Mouse (Mus musculus) gastrocnemius, adult 2 months (tissue): ENCODE measurements around the gene Gstm5. TPM values are rescaled to one million over a fixed set of nuclear protein-coding genes. Genes with fewer than 3 reads are reported as not detected.

Experiments used
- DNase-seq: peaks from one replicate; pipeline ENCODE4 v3.0.0; 2022
- H3K27ac ChIP-seq: fragments of 200-600 bp; 2 replicates; pipeline ENCODE4 v1.8.1; 2022; ENCODE audit warnings: mild to moderate bottlenecking
- H3K4me3 ChIP-seq: fragments of 200-600 bp; 2 replicates; pipeline ENCODE4 v1.8.1; 2022; ENCODE audit warnings: mild to moderate bottlenecking, moderate library complexity
- CTCF ChIP-seq: fragments of 200-600 bp; IDR thresholded peaks from 2 replicates; pipeline ENCODE4 v1.8.1; 2022; ENCODE audit warnings: antibody characterized with exemption, mild to moderate bottlenecking, moderate library complexity
- intact Hi-C: fragments of 180-260 bp; cut with DNase I; formaldehyde crosslinking; loops from one replicate; pipeline ENCODE4 v1.15.1; 2025
- long read RNA-seq, 2 experiments: library from polyadenylated mRNA; stranded (forward); transcript quantifications; one replicate each; pipeline ENCODE4 v2.0.0; 2021
- total RNA-seq, 2 experiments: library from RNA; stranded (reverse); gene quantifications; 2 replicates each; pipeline ENCODE4 v1.2.3; 2021

Gene Gstm5
- 10 to 100 TPM; 74.7 to 87.2 TPM for total RNA-seq
- long read RNA-seq, experiment 1, transcript Gstm5-201 (8 exons, 945 nt) = major isoform, 58 of 59 reads
- long read RNA-seq, experiment 1, partial matches to known transcripts = 0 of 59 reads
- long read RNA-seq, experiment 1, other reads (novel, unspliced or antisense) = 1 of 59 reads
- long read RNA-seq, experiment 2, transcript Gstm5-201 (8 exons, 945 nt) = major isoform, 65 of 71 reads
- long read RNA-seq, experiment 2, partial matches to known transcripts = 2 of 71 reads
- long read RNA-seq, experiment 2, other reads (novel, unspliced or antisense) = 4 of 71 reads

DNA sequence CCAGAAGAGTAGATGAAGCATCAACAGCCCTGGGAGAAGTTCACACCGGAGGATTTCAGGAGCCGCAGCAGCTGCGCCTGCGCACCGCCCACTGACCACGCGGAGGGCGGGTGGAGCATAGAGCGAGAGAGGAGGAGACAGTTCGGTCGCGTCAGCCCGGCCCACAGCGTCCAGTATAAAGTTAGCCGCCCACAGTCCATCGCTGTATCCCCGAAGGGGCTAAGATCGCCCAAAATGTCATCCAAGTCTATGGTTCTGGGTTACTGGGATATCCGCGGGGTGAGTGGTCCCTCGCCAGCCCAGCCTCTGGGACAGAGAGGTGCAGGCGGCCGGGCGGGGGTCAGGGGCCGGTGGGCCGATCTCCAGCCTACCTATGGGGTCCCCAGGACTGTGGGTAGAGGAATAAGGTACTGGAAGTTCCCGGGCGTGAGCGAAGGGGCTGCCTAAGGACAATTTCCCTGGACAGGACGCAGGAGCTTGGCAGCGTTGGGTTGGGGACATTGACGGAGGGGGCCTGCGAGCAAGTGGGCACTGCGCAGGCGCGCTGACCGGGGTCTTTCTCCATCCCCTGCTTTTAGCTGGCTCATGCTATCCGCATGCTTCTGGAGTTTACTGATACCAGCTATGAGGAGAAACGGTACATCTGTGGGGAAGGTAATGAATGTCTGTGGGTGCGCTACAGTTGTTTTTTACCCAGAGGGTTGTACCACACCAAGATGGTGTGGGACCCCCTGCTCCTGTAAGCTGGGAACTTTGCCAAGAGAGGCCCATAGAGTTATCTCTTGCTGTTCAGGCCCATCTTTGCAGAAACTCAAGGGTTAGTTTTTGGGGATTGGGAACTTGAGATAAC lies at the start of gene Gstm5:
TSS of gene Gstm5 (plus strand) at position 102 of the 850 bp plus-strand sequence.
- DNase-seq = peak; percentile 92
- intact Hi-C loops = no loop called here
- peak within 1 kb of the TSS; percentile 96 for H3K4me3 ChIP-seq
- peak within 1 kb of the TSS; percentile 93 for H3K27ac ChIP-seq
- TF ChIP-seq CTCF = no peak

GRCm38 (mm10) chr3:107846175-107846574 lies 49.4 kb upstream of the Gstm5 start:
- Histone ChIP-seq H3K4me3 (no peak overlapping the region), H3K27ac (no peak overlapping the region)
- TF ChIP-seq CTCF = no peak
- intact Hi-C loops = no loop called here
- no peak for DNase-seq

- no peak for TF ChIP-seq CTCF
- Histone ChIP-seq H3K27ac (no peak overlapping the region), H3K4me3 (no peak overlapping the region)
- intact Hi-C loops = no loop called here
- no peak for DNase-seq
Measured at GRCm38 (mm10) chr3:107846835-107847234, 48.8 kb upstream of the Gstm5 start.

GRCm38 (mm10) chr3:107848126-107848525 lies 47.5 kb upstream of the Gstm5 start:
- TF ChIP-seq CTCF = no peak
- no peak for DNase-seq
- Histone ChIP-seq H3K4me3 (no peak overlapping the region), H3K27ac (0 out of 2 replicates have a peak overlapping the region, but pooled peaks have one; percentile 24)
- intact Hi-C loops = no loop called here

DNA sequence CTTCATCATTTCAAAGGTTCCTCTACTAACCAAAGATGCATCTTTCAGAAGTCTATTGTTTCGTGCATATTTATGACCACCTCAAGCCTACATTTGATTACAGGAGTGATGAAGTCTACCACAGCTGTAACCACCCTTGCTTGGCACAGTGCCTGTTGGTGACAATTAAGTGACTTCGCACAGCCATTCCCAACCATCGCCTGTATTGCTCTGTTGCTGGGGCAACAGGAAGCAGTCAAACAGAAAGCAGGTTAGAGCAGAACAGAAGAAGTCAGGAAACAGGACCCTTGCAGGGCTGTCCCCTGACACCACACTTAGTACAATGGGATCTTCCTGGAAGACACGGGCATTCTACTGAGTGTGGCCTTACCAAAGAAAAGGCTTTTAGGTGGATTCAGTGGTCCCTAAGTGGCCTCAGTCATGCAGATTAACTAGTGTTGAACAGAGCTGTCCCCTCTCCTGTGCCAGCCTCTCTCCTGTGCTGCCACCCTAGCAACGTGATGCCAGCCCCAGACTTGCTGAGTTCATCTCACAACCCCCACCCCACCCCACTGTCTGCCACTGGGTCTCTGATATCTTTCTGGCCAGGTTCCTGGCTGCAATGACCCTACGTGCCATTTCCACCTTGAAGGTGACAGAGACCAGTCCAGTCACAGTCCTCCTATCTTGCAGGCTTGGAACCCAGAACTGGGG lies 46.5 kb upstream of the Gstm5 start:
- Histone ChIP-seq H3K4me3 (no peak overlapping the region), H3K27ac (peak overlapping the region; percentile 72)
- intact Hi-C loops = no loop called here
- peak; percentile 57 for DNase-seq
- no peak for TF ChIP-seq CTCF

DNA sequence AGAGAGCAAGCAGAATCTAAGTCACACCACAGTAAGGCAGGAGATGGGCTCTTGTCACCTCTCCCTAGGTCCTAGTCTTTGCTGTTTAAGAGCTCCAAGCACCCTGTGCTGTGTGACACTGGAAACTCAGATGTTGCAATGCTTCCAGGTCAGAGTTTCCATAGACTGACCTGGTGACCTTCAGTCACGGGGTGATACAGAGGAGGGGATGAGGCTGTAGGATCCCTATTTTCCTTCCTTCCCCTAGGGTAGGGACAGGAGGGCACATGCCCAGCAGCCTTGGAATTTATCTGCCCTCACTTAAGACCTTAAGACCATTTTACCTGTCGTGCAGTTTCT lies 46.0 kb upstream of the Gstm5 start:
- TF ChIP-seq CTCF = no peak
- Histone ChIP-seq H3K4me3 (no peak overlapping the region), H3K27ac (peak overlapping the region; percentile 72)
- intact Hi-C loops = no loop called here
- no peak for DNase-seq

DNA sequence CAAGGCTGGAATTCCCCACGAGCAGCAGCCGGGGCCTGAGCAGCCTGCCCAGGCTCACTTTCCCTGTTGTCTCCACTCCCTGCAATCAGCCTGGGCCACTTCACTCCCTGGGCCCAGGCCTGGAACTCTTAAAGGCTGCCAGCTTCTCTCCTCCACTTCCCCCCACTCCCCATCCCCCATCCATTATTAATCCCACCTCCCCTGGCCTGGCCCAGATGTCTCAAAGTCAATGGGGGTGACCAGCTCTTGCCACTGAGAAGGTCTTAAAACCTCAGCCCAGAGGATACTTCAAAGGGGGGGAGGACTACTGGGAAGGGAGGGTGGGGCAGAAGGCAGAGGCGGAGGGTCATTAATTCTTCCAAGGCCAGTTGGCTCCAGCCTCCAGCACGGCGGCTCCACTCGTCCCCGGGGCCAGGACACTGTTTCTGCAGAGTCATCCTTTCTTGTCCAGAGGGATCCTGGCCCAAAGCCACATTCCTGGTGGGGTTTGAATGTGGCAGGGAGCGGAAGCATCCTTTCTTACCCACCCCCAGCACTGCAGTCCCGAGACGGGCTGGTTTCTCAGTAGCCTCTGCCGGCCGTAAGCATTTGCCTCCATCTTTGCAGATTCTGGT lies 45.1 kb upstream of the Gstm5 start:
- TF ChIP-seq CTCF = no peak
- intact Hi-C loops = no loop called here
- Histone ChIP-seq H3K27ac (peak overlapping the region; percentile 72), H3K4me3 (peak overlapping the region; percentile 36)
- peak; percentile 83 for DNase-seq

DNA sequence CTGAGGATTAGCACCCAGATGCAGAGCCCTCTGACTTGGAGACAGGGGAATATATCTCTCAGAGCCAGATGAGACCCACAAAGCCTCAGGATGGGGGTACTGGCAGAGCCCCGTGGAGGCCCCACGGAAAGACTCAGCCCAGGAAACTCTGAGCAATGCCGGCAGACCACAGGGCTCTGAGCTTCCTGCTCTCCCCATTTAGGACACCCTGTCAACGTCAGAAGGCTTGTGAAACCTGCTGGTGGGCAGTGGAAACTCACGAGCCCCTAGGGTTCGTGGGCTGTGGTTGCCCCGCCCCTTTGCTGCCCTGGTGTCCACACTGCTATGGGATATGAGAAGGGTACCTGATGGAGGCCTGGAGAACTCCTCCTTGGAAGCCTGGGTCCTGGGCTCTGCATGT lies 42.8 kb upstream of the Gstm5 start:
- DNase-seq = peak; percentile 18
- TF ChIP-seq CTCF = no peak
- intact Hi-C loops = no loop called here
- Histone ChIP-seq H3K4me3 (no peak overlapping the region), H3K27ac (no peak overlapping the region)

DNA sequence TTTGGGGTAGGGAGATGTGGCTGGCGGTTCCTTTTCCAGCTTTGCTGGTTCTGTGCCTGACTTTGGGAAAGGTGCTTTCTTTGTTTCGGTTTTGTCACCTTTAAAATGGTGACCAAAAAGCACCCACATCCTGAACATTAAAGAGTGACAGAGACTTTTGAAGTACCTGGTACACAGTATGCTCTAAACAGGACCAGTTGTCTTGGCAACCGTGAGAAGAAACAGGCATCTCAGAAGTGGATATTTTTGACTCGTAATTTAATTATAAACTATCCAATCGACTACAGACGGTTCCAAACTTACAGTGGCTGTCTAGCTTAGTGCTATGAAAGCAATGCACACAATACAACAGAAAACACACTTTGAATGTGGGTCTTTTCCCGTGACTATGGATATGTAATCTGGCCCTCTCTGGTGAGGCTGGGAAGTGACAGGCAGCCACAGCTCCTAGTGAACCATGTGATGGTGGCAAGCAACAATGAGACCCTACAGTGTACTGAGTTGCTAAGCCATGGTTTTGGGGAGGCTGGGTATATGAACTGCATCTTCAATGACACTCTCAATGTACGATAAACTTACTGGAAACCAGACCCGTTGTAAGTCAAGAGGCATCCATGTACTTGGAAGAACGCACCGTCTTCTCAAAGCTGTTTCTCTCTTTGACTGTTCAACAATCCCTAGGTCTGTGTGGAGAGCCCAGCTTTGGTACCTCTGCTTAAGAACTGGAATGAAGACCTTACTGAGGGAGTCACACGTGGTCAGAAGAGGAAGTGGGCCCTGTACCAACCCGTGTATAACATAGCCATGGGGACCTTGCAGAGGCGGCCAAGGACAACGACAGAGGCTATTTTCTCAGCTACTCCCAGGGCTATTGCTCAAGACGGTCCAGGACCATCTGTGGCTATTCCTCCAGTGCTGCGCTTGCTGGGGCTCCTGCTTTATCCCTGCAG lies 42.1 kb upstream of the Gstm5 start:
- peak; percentile 12 for DNase-seq
- intact Hi-C loops = no loop called here
- Histone ChIP-seq H3K27ac (no peak overlapping the region), H3K4me3 (no peak overlapping the region)
- no peak for TF ChIP-seq CTCF

- no peak overlapping the region for H3K4me3 ChIP-seq
- intact Hi-C loops = no loop called here
- peak; percentile 47 for DNase-seq
- peak overlapping the region; percentile 63 for H3K27ac ChIP-seq
- TF ChIP-seq CTCF = no peak
Measured at GRCm38 (mm10) chr3:107855368-107855767, 40.3 kb upstream of the Gstm5 start.

DNA sequence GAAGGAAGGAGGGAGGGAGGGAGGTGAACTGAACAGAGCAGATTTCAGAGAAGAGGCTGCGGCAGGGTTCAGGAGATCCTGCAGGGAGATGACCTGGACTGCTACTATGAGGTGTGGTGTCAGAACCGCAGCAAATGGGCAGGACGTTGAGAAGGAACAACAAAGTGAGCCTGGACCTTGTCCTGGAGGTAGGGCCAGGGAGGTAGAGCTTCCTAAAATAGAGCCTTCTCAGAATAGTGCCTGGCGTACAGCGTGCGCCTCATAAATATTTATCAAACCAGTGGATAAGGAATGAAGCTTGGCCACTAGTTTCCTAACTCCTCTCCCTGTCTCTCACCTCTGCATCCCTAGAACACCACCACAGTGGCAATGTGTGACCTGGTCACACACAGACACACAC lies 38.0 kb upstream of the Gstm5 start:
- Histone ChIP-seq H3K4me3 (peak overlapping the region; percentile 29; the same call in 1 of the 2 replicates), H3K27ac (peak overlapping the region; percentile 75)
- DNase-seq = peak; percentile 23
- intact Hi-C loops = no loop called here
- no peak for TF ChIP-seq CTCF
